Mouse (Mus musculus) B cell, adult 2 months (primary cell): ENCODE data around the gene Gal.

Experiments
- DNase-seq, 2 experiments: peaks; one replicate each; pipeline ENCODE4 v3.0.0; 2022

The Gal gene

GRCm38 (mm10) chr19:3419251-3419650 lies 4.9 kb upstream of the Gal start:
- no peak for DNase-seq

DNA sequence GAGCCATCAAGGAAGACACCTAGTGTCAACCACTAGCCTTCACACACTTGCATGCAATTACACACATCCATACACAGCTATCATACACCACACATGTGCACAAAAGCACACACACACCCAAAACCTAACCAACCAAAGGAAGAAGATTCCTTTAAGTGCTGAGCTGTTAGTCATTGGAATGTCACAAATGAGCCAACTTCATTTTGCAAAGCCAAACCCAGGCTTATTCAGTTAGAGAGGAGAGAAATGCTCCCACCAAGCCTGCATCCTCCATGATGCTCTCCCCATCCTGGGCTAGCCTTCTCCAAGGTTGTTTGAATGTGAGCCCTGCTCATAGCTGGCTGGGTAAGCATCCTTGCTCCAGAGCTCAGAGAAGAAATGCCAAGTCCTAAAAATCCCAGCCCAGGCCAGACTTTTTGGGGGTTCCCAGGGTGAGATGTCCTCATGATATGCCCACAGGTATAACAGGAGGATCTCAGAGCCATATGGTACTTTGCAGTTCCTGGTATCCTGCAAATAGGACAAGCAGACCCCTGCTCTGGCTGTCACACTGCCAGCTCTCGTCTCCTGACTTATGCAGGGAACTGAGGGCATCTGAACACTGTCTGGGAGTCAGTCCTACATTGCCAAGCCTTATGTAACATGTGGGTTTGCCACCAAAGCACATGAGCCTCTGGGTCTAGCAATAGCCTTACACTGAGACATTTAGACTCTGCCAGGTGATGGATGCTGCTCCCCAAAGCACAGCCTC lies 8.6 kb downstream of the Gal start:
- no peak for DNase-seq

- DNase-seq = no peak
Observed at GRCm38 (mm10) chr19:3404030-3404429, 10.3 kb downstream of the Gal start.

DNA sequence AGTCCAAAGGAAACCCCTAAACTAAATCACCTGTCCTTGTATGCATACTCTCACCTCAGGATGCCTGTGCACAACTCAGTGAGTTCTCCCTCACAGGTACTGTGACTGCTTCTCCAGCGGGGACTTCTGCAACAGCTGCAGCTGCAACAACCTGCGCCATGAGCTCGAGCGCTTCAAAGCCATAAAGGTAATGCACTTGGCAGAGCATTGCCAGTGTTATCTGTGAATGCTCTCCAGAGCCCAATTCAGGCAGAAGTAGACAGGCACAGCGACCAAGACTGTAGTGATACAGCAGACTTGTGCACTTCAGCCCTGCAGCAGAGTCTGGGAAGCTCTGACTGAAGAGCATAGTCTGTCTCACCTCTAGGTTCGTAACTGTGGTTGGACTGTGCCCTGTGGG lies 12.0 kb downstream of the Gal start:
- DNase-seq = no peak

GRCm38 (mm10) chr19:3401943-3402342 lies 12.4 kb downstream of the Gal start:
- DNase-seq = no peak

GRCm38 (mm10) chr19:3401504-3401903 lies 12.8 kb downstream of the Gal start:
- DNase-seq = no peak

- no peak for DNase-seq
Observed at GRCm38 (mm10) chr19:3400057-3400456, 14.3 kb downstream of the Gal start.

GRCm38 (mm10) chr19:3394216-3394615 lies 20.1 kb downstream of the Gal start:
- DNase-seq = no peak

DNA sequence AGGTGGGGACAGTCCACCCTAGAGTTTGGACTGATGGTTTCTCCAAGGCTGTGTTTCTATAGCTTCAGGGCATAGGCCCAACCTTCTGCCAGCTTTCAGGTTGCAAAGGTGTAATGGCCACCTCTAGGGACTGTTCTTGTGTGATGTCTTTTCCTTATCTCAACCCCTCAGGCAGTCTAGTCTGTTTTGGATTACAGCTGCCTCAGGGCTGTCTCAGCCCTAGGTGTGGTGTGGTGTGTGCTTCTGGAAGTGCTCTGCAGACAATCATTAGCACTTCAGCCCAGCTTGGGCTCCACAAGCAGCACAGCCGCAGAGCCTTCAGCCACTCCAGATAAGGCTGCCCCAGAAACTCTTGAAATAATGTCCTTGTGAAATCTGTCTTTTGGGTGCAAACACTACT lies 22.0 kb downstream of the Gal start:
- no peak for DNase-seq

DNA sequence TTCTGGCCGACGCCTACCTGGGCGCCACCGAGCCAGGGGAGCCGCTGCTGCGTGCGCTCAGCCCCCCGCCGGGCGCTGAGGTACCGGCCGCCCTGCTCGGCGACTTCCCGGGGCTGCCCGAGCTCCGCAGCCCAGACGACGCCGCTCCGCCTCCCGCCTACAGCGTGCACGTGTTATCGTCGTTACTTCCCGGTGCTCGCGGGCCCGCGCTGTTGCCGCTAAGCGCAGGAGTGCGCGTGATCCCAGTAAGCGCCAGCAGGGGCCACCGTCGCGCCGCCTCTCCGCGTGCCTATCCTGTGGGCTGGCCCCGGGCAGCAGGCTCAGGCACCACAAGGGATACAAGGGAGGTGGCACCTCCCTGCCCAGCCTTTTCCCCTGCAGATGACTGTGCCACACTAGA lies 25.3 kb downstream of the Gal start:
- DNase-seq = peak; percentile 90 to 91

DNA sequence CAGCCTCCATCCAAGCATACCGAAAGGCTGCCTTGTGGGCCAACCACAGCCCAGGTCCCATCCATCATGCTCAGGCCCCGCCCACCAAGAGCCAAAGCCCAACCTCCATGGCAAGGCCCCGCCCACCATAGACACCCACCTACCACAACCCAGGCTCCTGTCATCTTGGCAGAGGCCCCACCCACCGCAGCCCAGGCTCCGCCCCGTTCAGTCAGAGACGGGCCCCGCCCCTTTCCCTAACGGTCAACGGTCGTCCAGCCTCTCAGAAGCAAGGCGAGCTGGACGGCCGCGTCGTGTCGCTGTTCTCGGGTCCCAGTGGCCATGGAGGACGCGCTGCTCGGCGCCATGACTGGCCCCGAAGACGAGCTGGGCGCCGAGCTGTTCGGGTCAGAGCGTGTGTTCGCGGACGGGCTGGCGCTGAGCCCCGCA lies 25.7 kb downstream of the Gal start, which contains the start of gene Tesmin:
Gene Tesmin (plus strand): TSS at position 229 of the 429 bp plus-strand sequence.
- DNase-seq = peak; percentile 94 to 96

- DNase-seq = no peak
Observed at GRCm38 (mm10) chr19:3388061-3388460, 26.3 kb downstream of the Gal start.

- no peak for DNase-seq
Observed at GRCm38 (mm10) chr19:3378614-3379013, 35.7 kb downstream of the Gal start.

GRCm38 (mm10) chr19:3376966-3377715 lies 37.2 kb downstream of the Gal start:
- no peak for DNase-seq

DNA sequence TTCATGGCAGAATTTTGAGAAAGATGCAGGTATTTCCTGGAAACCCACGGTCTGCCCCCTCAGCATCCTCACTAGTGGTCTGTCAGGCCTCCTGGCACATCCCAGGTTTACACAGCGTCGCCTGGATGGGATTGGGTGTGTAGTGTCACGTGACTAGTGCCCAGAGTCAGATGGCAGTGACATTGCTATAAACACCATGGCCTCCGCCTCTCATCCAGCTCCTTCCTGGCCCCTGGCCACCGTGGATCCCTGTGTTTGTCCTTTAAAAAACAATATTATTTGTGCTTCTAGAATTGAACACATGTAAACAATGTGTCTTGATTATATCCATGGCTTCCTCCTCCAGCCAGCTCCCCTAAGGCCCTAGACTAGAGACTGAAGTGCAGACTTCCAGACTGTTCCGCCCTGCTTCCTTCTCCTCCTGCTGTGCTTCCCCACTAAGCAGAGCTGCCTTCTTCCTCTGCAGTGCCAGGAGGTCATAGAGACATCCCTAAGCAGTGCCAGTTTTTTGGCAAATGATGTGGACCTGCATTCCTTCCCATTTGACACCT lies 38.3 kb downstream of the Gal start:
- no peak for DNase-seq

GRCm38 (mm10) chr19:3374028-3374427 lies 40.3 kb downstream of the Gal start:
- peak; percentile 47 to 48 for DNase-seq

DNA sequence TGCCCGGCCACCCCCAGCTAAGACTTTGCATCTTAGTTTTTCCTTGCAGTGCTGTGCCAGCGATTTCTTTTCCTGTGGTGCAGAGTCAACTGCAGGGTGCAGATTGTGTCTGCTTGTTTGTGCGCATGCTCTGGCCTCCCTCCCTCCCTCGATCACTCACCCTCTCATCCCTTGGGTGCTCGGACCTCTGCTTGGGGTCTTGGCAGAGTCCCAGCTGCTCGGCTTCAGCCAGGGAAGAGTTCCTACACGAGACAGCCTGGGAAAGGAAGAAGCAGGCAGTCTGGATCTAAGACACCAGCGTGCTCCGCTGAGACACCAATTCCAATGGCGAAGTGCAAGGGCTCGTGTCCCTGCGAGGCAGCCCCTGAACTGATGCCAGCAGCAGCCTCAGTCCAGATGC lies 41.0 kb downstream of the Gal start:
- DNase-seq = no peak

GRCm38 (mm10) chr19:3368276-3368675 lies 46.1 kb downstream of the Gal start:
- DNase-seq = no peak

- peak in 1 of 2 experiments; percentile 11 for DNase-seq
Observed at GRCm38 (mm10) chr19:3365089-3365488, 49.3 kb downstream of the Gal start.

DNA sequence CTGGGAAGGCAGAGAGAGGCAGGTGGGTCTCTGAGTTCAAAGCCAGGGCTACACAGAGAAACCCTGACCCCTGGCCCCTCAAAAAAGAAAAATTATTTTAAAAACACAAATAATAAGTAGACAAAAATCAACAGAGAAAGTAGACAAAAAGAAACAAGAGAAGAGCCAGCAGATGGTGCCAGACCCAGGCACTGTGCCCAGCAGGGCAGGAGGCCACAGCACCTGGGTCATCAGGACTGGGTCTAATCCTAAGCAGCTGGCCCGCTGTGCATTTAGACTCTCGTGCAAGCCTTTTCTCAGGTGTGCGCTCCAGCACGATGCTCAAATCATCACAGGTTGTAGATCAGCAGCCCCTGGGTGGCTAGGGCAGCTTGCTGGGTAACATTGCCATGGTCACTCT lies 50.8 kb downstream of the Gal start:
- DNase-seq = no peak
